Mouse (Mus musculus): ENCODE results near the gene Cnnm2.

The Cnnm2 gene

DNA sequence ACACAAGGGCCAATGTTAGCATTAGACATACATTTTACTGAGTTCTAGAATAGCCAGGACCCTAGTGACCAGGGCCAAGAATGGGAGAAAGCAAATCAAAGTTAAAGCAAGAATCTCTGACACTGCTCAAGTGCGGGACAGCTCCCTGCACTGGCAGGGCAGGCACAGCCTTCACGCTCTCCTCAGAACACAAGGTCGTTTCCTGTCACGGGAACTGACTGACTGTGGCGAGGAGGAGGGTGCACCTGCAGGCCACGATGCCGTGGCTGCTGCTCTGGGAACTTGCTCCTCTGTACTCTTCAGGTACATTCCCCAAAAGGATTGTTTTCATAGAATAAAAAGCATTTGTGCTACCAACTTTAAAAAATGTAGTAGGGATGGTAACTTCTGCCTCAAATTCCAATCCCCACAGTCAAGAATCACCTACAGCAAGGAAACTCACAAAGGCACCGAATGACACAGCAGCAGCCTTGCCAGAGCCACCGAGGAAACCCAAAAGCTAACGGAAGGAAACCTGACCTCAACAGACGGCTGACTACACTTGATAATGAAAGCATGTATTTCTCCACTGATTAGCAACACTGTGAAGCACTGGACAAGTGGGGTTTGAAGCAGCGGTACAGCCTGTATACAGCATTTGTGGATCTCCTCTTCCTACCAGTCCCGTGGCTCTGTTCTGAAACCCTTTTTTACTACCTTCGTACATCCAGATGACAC lies 126.6 kb downstream of the Cnnm2 start:
- DNase-seq (ENCODE audit: low spot score in 2 of 2), result no peak

GRCm38 (mm10) chr19:46889666-46890065 lies 128.3 kb downstream of the Cnnm2 start:
- DNase-seq (ENCODE audit: low spot score in 2 of 2), result no peak

DNA sequence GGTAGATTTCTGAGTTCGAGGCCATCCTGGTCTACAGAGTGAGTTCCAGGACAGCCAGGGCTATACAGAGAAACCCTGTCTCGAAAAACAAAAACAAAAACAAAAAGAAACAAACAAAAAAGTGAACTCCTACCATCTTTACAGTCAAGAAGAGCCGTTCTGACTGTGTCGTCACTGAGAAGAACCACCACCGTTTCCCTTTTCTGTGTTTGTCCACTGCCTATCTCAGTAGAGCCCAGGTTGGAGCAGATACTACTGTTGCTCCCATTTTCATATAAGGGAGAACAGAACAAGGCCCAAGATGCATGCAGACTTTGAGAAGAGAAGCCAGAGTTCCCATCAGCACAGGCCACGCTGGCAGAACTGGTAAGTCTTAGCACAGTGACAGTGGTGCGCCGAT lies 129.3 kb downstream of the Cnnm2 start:
- no peak for DNase-seq (ENCODE audit: low spot score in 2 of 2)

DNA sequence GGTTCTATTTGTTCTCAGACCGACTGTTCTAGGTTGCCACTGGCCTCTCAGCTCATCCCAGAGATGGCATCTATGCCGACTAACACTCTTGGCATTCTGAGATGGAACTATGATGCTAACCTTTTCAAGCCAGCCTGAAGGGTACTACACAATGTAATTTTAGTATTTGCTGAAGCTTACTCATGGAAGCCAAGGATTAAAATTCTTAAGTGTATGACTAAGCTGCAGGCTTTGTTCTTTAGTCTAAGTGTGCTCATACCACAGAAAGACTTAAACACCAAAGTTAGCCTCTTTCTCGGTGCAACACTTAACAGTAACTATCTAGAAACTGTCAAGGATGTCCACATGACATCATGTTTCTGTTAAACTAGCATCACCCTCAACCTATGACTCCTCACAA lies 131.5 kb downstream of the Cnnm2 start:
- DNase-seq (ENCODE audit: low spot score in 2 of 2), result no peak

DNA sequence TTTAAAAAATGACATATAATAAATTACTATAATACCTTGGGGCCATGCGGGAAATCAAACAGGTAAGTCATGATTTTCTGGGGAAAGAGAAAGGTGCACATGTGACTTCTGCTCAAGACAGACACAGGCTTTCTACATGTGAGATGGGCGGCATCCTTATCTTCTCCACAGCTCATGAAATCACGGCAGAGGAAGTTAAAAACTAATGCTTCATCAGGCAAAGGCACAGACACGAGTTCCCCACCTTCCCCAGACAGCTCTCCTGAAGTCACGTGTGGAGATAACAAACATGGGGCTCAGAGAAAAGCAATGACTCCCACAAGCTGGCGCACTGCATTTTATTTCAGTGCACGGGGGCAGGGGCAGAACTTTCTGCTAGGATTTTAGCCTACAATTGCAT lies 132.1 kb downstream of the Cnnm2 start:
- no peak for DNase-seq (ENCODE audit: low spot score in 2 of 2)

DNA sequence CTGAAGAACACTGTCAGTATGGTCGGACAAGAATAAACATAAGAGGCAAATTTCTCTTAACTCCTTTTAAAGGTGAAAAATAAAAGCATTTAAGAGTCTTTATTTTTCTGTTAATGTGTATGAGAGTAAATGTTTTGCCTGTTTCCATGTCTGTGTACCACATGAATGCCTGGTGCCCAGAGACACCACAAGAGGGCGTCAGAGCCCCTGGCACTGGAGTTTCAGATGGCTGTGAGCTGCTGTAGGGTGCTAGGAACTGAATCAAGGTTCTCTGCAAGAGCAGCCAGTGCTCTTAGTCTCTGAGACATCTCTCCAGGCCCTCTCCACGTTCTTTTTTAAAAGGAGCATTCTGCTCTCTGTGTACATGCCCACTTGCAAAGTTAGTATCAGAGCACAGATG lies 135.7 kb downstream of the Cnnm2 start:
- DNase-seq (ENCODE audit: low spot score in 2 of 2), result no peak

- DNase-seq (ENCODE audit: low spot score in 2 of 2), result no peak
Observed at GRCm38 (mm10) chr19:46898222-46898621, 136.8 kb downstream of the Cnnm2 start.

- DNase-seq (ENCODE audit: low spot score in 2 of 2), result no peak
Observed at GRCm38 (mm10) chr19:46899306-46899705, 137.9 kb downstream of the Cnnm2 start.

DNA sequence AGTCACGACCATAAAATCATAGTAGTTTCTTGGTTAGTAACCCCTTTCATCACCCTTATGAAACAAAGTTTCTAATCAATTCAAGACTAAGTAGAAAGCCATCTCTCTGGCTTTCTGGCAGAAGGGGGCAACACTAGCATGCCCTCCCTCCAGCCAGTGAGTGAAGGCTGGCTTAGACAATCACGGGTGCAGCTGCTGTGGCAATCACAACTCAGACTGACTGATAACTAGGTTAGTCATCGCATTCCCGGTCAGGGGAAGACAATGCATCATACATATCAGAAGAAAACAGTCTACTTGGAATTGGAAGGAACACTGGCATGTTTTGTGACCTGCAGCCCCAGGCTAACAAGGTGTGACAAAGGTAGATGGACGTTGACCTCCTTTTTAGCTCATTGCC lies 138.5 kb downstream of the Cnnm2 start:
- no peak for DNase-seq (ENCODE audit: low spot score in 2 of 2)

DNA sequence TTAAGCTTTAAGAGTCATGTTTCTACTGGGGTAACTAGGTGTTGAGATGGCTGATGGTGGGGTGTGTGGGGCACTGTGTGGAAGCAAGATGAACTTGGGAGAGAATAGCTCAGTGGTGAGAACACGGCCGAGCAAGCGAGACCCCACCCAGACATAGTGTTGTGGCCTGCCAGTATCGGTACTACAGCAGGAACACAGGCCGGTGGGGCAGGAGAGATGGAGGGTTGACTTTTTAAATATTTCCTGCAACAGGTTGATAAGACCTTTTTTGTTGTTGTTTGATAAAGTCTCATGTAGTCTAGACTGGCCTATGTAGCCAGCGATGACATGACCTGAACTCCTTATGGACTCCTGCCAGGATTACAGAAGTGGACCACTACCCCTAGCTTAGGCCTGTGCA lies 139.4 kb downstream of the Cnnm2 start:
- DNase-seq (ENCODE audit: low spot score in 2 of 2), result no peak

DNA sequence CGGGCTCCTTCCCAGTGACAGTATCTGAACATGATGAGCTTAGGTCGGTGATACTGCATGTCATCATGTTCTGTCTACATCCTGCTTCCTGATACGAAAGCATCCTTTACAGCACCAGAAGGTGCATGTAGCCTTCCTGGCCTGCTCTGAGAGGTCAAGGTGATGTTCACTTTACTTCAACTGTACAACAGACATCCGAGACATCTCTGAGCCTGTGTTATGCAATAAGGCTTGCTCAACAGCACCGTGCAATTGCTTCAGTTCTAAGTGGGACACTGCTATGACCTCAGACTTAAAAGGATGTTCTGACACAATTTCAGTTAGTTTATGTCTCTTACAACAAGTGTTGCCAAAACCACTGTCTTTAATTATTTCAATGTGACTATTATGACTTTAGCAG lies 139.9 kb downstream of the Cnnm2 start:
- DNase-seq (ENCODE audit: low spot score in 2 of 2), result no peak

- no peak for DNase-seq (ENCODE audit: low spot score in 2 of 2)
Observed at GRCm38 (mm10) chr19:46903379-46903778, 142.0 kb downstream of the Cnnm2 start.

- DNase-seq (ENCODE audit: low spot score in 2 of 2), result no peak
Observed at GRCm38 (mm10) chr19:46904907-46905306, 143.5 kb downstream of the Cnnm2 start.

GRCm38 (mm10) chr19:46905383-46905782 lies 144.0 kb downstream of the Cnnm2 start:
- DNase-seq (ENCODE audit: low spot score in 2 of 2), result no peak

DNA sequence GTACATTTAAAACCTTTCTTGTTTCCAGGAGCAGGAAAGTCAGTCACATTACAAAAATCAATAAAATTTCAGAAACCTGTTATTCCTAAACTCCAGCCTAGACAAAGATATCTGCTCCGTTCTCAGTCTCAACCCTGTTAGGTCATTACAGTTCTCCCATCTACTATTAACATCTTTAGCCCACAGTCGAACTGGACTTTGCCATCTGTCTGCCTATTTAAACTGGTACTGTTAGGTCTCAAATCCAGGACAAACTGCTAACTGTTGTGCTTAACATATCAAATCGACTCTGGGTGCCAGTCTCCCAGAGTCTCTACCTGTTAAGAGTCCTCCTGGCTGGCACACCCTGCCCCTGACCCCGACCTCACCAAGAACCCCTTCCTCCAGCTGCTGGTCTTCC lies 144.6 kb downstream of the Cnnm2 start:
- no peak for DNase-seq (ENCODE audit: low spot score in 2 of 2)

GRCm38 (mm10) chr19:46908207-46908606 lies 146.8 kb downstream of the Cnnm2 start:
- no peak for DNase-seq (ENCODE audit: low spot score in 2 of 2)

DNA sequence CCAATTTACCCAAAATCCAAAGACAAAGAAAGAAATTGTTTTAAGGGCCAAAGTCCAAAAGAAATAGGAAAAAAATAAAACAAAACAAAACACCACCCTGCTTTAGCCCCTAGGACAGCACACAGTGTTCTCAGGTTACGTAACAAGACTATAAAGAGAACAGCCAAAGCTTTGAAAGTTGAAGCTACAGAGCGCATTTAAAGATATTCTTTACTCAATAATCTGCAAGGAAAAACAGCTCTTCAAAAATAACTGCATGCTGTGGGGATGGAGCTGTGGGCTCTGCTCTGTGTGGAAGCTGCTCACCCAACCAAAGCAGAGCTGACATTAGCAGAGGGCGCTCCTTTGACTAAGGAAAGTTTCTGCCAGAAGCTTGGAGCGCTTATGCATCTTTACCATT lies 147.6 kb downstream of the Cnnm2 start:
- DNase-seq (ENCODE audit: low spot score in 2 of 2), result peak; percentile 44 to 60

DNA sequence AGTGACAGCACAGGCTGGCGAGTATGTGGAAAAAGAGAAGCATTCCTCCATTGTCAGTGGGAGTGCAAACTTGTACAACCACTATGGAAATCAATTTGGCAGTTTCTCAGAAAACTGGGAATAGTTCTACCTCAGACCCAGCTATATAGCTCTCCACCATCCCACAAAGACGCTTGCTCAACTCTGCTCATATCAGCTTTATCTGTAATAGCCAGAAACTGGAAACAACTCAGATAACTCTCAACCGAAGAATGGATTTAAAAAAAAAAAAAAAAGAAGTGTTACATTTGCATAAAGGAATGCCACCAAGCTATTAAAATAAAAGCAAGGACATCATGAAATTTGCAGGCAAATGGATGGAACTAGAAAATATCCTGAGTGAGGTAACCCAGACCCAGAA lies 150.1 kb downstream of the Cnnm2 start:
- no peak for DNase-seq (ENCODE audit: low spot score in 2 of 2)

DNA sequence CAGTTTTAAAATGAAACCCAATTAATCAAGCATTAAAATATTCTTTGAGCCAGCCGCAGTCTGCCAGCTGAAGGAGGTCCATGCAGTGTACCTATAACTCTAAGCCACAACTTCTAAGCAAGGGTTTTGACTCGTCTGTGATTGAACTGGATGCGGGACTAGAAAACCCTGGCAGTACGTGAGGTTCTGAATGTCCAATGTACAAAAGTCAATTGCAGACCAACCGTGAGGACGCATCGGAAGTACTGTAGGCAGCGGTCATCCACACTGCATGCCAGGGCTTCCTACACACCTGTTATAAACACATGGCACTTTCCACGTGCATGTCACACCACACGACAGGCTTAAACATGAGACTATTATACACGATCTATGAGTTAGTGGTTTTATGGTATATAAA lies 152.2 kb downstream of the Cnnm2 start:
- no peak for DNase-seq (ENCODE audit: low spot score in 2 of 2)

DNA sequence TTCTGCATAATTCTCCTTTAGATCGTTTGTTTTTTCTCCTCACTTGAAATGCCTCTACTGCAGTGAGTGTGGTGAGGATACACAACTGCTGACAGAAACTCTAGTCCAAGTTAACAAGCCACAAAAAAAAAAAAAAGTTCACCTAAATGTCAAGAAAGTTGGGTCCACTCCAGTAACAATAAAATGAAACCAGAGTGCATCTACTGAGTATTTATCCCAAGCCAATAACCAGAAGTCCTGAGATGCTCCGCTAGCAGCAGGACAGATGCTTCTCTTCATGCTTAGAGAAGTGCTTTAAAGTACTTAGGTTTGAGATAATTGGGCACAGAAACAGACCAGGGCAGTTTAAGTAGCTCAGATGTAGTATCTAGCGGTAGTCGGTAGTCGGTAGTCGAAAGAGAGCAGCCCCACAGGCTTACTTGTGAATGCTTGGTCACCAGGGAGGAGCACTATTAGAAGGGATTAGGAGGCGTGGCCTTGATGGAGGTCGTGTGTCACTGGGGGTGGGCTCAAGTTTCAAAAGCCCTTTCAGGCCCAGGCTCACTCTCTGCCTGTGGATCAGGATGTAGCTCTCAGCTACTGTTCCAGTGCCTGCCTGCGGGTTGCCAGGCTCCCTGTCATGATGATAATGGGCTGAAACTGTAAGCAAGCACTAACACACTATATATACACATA lies 154.1 kb downstream of the Cnnm2 start:
- DNase-seq (ENCODE audit: low spot score in 2 of 2), result no peak

DNA sequence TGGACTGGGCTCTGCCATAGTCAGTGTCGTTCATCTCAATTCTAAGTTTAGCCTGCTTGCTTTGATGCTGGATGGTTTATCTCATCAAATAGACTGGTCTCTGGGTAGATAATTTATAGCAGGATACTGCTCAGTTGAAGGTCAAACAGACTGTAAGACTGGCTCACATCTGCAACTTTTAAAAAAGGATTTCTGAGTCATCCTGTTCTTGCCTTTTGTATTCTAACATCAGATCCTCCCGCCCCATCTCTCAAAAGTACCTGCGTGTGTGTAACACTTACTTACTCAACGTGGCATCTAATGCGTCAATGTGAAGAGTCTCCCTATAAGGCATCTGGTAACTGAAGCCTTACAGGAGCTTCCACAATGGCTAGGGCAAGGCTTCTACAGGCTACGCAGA lies 159.2 kb downstream of the Cnnm2 start:
- no peak for DNase-seq (ENCODE audit: low spot score in 2 of 2)

DNA sequence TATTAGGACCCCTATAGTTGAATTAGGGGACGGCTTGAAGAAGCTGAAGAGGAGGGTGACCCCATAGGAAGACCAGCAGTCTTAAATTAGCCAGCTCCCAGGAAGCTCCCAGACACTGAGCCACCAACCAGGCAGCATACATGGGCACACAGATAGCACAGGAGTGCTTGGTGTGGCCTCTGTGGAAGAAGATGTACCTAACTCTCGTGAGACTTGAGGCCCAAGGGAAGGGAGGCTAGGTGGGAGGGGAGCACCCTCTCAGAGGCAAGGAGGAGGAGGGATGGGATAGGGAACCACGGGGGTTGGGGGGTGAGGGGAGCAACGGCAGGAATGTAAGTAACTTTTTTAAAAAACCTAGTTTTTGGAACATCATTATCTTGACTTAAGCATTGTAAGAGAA lies 165.0 kb downstream of the Cnnm2 start:
- no peak for DNase-seq (ENCODE audit: low spot score in 2 of 2)

DNA sequence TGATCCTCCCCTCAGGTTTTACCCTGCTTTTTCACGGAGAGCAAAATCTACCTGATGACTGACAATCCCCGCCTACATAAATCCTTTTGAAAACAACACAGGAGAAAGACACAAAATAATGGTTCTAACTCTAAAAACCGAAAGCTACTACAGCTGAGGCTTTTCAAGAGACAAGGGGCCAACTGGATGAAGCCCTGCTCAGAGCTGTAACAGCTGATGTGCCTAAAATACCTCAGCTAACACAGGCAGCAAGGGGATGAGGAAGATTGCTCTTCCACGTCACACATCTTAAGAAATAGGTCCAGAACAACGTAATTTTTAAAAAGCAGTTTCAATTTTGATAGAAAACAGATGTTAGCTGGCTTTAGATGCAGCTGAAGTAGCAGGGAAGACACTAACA lies 165.6 kb downstream of the Cnnm2 start:
- DNase-seq (ENCODE audit: low spot score in 2 of 2), result no peak

- DNase-seq (ENCODE audit: low spot score in 2 of 2), result no peak
Observed at GRCm38 (mm10) chr19:46928136-46928535, 166.7 kb downstream of the Cnnm2 start.

All from right cerebral cortex, adult 2 months (tissue).